Mouse (Mus musculus) midbrain, embryonic 14.5 days (tissue): ENCODE data around the gene Zkscan17. TPM values are rescaled to one million over a fixed set of nuclear protein-coding genes. Genes with fewer than 3 reads are reported as not detected.

Experiments
- ATAC-seq: fragments of 200-750 bp; cut with Nextera tagmentation; 2 replicates; pipeline ENCODE4 v1.8.0; 2017; ENCODE audit warnings: moderate number of reproducible peaks, moderate library complexity; ENCODE audit not compliant: low FRiP score, low TSS enrichment
- DNase-seq: peaks from one replicate; pipeline ENCODE4 v3.0.0-alpha.2; 2015
- H3K27ac ChIP-seq: fragments of 300-500 bp; sonication (generic); replicated peaks from 2 replicates; pipeline ENCODE4 v1.5.1; 2014; ENCODE audit warnings: mild to moderate bottlenecking, low read depth, low read length, moderate library complexity
- H3K27me3 ChIP-seq: fragments of 300-500 bp; sonication (generic); 2 replicates; pipeline ENCODE4 v1.6.1; 2014; ENCODE audit warnings: low read length, control low read depth, mixed read lengths; ENCODE audit not compliant: control insufficient read depth, insufficient read depth
- H3K36me3 ChIP-seq: fragments of 300-500 bp; sonication (generic); 2 replicates; pipeline ENCODE4 v1.6.1; 2014; ENCODE audit warnings: low read length, control low read depth; ENCODE audit not compliant: control insufficient read depth, insufficient read depth
- H3K4me1 ChIP-seq: fragments of 300-500 bp; sonication (generic); 2 replicates; pipeline ENCODE4 v1.6.1; 2014; ENCODE audit warnings: mild to moderate bottlenecking, antibody characterized with exemption, low read length, control low read depth; ENCODE audit not compliant: control insufficient read depth, insufficient read depth
- H3K4me2 ChIP-seq: fragments of 300-500 bp; sonication (generic); 2 replicates; pipeline ENCODE4 v1.6.1; 2014; ENCODE audit warnings: mild to moderate bottlenecking, low read length, moderate library complexity
- H3K4me3 ChIP-seq: fragments of 300-500 bp; sonication (generic); replicated peaks from 2 replicates; pipeline ENCODE4 v1.5.1; 2014; ENCODE audit warnings: low read depth, low read length
- H3K9ac ChIP-seq: fragments of 300-500 bp; sonication (generic); replicated peaks from 2 replicates; pipeline ENCODE4 v1.6.1; 2014; ENCODE audit warnings: mild to moderate bottlenecking, low read length, moderate library complexity
- H3K9me3 ChIP-seq: fragments of 300-500 bp; sonication (generic); 2 replicates; pipeline ENCODE4 v1.6.1; 2016; ENCODE audit warnings: low read length, control low read depth, mixed read lengths; ENCODE audit not compliant: control insufficient read depth
- WGBS: fragments of 180-500 bp; shearing (Covaris S2); extraction: QIAGEN DNeasy Blood & Tissue Kit; methylation state at CpG from one replicate; pipeline ENCODE4 v1.1.7; 2014; 5-methylcytosine and 5-hydroxymethylcytosine counted together
- polyA plus RNA-seq: library from polyadenylated mRNA; unstranded; fragments of >200 nt; fragmentation: Nextera tagmentation; extraction: Ambion mirVana; gene quantifications from 2 replicates; pipeline ENCODE4 v1.2.1, GENCODE M21; 2014

The Zkscan17 gene
- polyA plus RNA-seq, 1 experiment from 2014 or later, result 16.1 TPM

GRCm38 (mm10) chr11:59544005-59544404 lies 17.5 kb upstream of the Zkscan17 start:
- Histone ChIP-seq H3K4me2 (no peak overlapping the region), H3K27me3 (no peaks in the 10 kb centered on the region)

DNA sequence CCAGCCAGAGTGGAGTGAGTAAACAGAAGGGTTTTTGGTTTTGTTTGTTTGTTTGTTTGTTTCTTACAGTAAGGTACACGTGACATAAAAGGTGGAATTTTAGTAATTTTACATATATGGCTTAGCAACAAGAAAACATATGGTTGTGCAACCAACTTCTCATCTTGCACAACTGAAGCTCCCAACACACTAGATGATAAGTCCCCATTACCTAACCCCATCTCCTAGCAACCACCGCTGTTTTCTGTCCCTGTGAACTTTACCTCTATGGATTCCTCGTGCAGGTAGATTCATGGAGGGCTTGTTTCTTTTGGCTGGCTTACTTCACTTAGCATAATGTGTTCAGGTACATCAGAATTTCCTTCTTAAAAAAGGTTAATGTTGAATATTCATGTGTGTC lies 16.8 kb upstream of the Zkscan17 start:
- DNase-seq, result no peak
- no peak for ATAC-seq
- H3K27me3 ChIP-seq, result no peaks in the 10 kb centered on the region
- no peaks in the 10 kb centered on the region for H3K36me3 ChIP-seq
- no peaks in the 10 kb centered on the region for H3K9me3 ChIP-seq
- WGBS, result 90% methylated on average over 3 of the region's 3 CpGs
- no peak overlapping the region for H3K4me3 ChIP-seq
- H3K27ac ChIP-seq, result no peak overlapping the region
- H3K4me1 ChIP-seq, result 0 out of 2 replicates have a peak, but pooled peaks cover 2% of the 10 kb centered on the region
- H3K4me2 ChIP-seq, result no peak overlapping the region
- no peak overlapping the region for H3K9ac ChIP-seq

More at GRCm38 (mm10) chr11:59544005-59544404, 17.5 kb upstream of the Zkscan17 start:
- no peak overlapping the region for H3K27ac ChIP-seq
- H3K9ac ChIP-seq, result no peak overlapping the region
- H3K4me1 ChIP-seq, result no peaks in the 10 kb centered on the region
- no peaks in the 10 kb centered on the region for H3K36me3 ChIP-seq
- no peak for ATAC-seq
- no peaks in the 10 kb centered on the region for H3K9me3 ChIP-seq
- 90% methylated on average over 9 of the region's 9 CpGs for WGBS
- DNase-seq, result no peak
- no peak overlapping the region for H3K4me3 ChIP-seq

- 0 out of 2 replicates have a peak, but pooled peaks cover 4% of the 10 kb centered on the region for H3K4me1 ChIP-seq
- H3K36me3 ChIP-seq, result no peaks in the 10 kb centered on the region
- DNase-seq (no peak), ATAC-seq (no peak)
- H3K9ac ChIP-seq, result no peak overlapping the region
- no peaks in the 10 kb centered on the region for H3K9me3 ChIP-seq
- no peak overlapping the region for H3K27ac ChIP-seq
- H3K4me2 ChIP-seq, result no peak overlapping the region
- 83% methylated on average over 6 of the region's 6 CpGs for WGBS
- H3K27me3 ChIP-seq, result no peaks in the 10 kb centered on the region
- no peak overlapping the region for H3K4me3 ChIP-seq
Measured at GRCm38 (mm10) chr11:59542442-59542841, 15.9 kb upstream of the Zkscan17 start.

DNA sequence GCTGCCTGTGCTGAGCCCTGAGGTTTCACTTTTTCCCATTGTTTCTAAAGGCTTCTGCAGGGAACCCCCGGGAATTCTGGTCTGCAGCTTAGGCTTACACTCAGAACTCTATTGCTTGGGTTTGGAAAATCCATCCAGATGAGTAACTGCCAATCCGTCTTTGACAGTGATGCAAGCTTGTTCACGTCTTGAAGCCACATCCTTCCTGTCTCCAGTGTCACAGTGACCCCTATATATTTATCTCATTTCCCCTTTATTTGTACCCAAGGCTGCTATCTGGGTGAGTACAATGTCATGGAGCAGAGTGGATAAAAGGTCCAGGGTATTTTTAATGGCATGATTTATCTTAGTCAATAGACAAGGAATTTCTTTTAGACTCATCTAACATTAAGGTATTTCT lies 14.8 kb upstream of the Zkscan17 start, which contains the start of gene Nlrp3:
Gene Nlrp3, plus strand, starts transcription at position 245 of the 400 bp plus-strand sequence.
- WGBS, result 51% methylated on average over 3 of the region's 3 CpGs
- no peak within 1 kb of the TSS; the same call in 1 of the 2 replicates for H3K9ac ChIP-seq
- DNase-seq, result no peak
- H3K27ac ChIP-seq, result no peak within 1 kb of the TSS
- ATAC-seq, result no peak
- no peak within 1 kb of the TSS for H3K4me2 ChIP-seq
- no peaks in the 10 kb centered on the region for H3K27me3 ChIP-seq
- no peak within 1 kb of the TSS for H3K4me3 ChIP-seq
- no peaks in the 10 kb centered on the region for H3K36me3 ChIP-seq
- H3K4me1 ChIP-seq, result 0 out of 2 replicates have a peak, but pooled peaks cover 4% of the 10 kb centered on the region
- H3K9me3 ChIP-seq, result no peaks in the 10 kb centered on the region

- Histone ChIP-seq H3K27ac (no peak overlapping the region), H3K4me1 (0 out of 2 replicates have a peak, but pooled peaks cover 4% of the 10 kb centered on the region), H3K4me3 (no peak overlapping the region), H3K4me2 (no peak overlapping the region), H3K36me3 (no peaks in the 10 kb centered on the region), H3K27me3 (no peaks in the 10 kb centered on the region), H3K9ac (no peak overlapping the region), H3K9me3 (no peaks in the 10 kb centered on the region)
- no peak for ATAC-seq
- DNase-seq, result no peak
- WGBS, result 80% methylated on average over 3 of the region's 3 CpGs
Measured at GRCm38 (mm10) chr11:59540123-59540522, 13.6 kb upstream of the Zkscan17 start.

- Histone ChIP-seq H3K4me1 (0 out of 2 replicates have a peak, but pooled peaks cover 4% of the 10 kb centered on the region), H3K9ac (no peak overlapping the region), H3K9me3 (no peaks in the 10 kb centered on the region), H3K27ac (no peak overlapping the region), H3K27me3 (no peaks in the 10 kb centered on the region), H3K4me2 (0 out of 2 replicates have a peak overlapping the region, but pooled peaks have one; percentile 9), H3K4me3 (no peak overlapping the region), H3K36me3 (no peaks in the 10 kb centered on the region)
- WGBS, result 49% methylated on average over 11 of the region's 11 CpGs
- ATAC-seq (no peak), DNase-seq (peak; percentile 27)
Measured at GRCm38 (mm10) chr11:59538387-59538786, 11.8 kb upstream of the Zkscan17 start.

- 65% methylated on average over 16 of the region's 16 CpGs for WGBS
- DNase-seq, result peak; percentile 15
- Histone ChIP-seq H3K9me3 (no peaks in the 10 kb centered on the region), H3K4me2 (no peak overlapping the region), H3K9ac (no peak overlapping the region), H3K27ac (no peak overlapping the region), H3K27me3 (no peaks in the 10 kb centered on the region), H3K4me3 (no peak overlapping the region), H3K36me3 (no peaks in the 10 kb centered on the region), H3K4me1 (0 out of 2 replicates have a peak, but pooled peaks cover 4% of the 10 kb centered on the region)
- no peak for ATAC-seq
Measured at GRCm38 (mm10) chr11:59537218-59538130, 10.9 kb upstream of the Zkscan17 start.

GRCm38 (mm10) chr11:59531562-59531961 lies 5.0 kb upstream of the Zkscan17 start:
- Histone ChIP-seq H3K27me3 (no peaks in the 10 kb centered on the region), H3K9ac (no peak overlapping the region), H3K4me2 (no peak overlapping the region), H3K36me3 (no peaks in the 10 kb centered on the region), H3K4me3 (no peak overlapping the region), H3K9me3 (no peaks in the 10 kb centered on the region), H3K4me1 (no peaks in the 10 kb centered on the region), H3K27ac (no peak overlapping the region)
- 90% methylated on average over 5 of the region's 5 CpGs for WGBS
- ATAC-seq, result no peak; the same call in 1 of the 2 replicates
- DNase-seq, result no peak
